Mouse (Mus musculus) hindbrain, postnatal 0 days (tissue): Measurements from ENCODE around the gene Cetn3. TPM values are rescaled to one million over a fixed set of nuclear protein-coding genes. Genes with fewer than 3 reads are reported as not detected.

ENCODE experiments used
- ATAC-seq: fragments of 200-750 bp; cut with Nextera tagmentation; 2 replicates; pipeline ENCODE4 v1.8.0; 2017; ENCODE audit warnings: mild to moderate bottlenecking, moderate TSS enrichment, moderate library complexity
- DNase-seq: peaks from one replicate; pipeline ENCODE4 v3.0.0-alpha.2; 2015; ENCODE audit warnings: low spot score
- H3K27ac ChIP-seq: fragments of 300-500 bp; sonication (generic); 2 replicates; pipeline ENCODE4 v1.5.1; 2014; ENCODE audit warnings: mild to moderate bottlenecking
- H3K27me3 ChIP-seq: fragments of 300-500 bp; sonication (generic); 2 replicates; pipeline ENCODE4 v1.6.1; 2014; ENCODE audit warnings: low read length, mixed read lengths; ENCODE audit not compliant: insufficient read depth
- H3K36me3 ChIP-seq: fragments of 300-500 bp; sonication (generic); 2 replicates; pipeline ENCODE4 v1.6.1; 2014; ENCODE audit warnings: low read length, mixed read lengths; ENCODE audit not compliant: insufficient read depth
- H3K4me1 ChIP-seq: fragments of 300-500 bp; sonication (generic); 2 replicates; pipeline ENCODE4 v1.6.1; 2014; ENCODE audit warnings: antibody characterized with exemption, low read length, mixed read lengths; ENCODE audit not compliant: insufficient read depth
- H3K4me2 ChIP-seq: fragments of 300-500 bp; sonication (generic); 2 replicates; pipeline ENCODE4 v1.6.1; 2014; ENCODE audit warnings: low read depth, mild to moderate bottlenecking, low read length, moderate library complexity, mixed read lengths
- H3K4me3 ChIP-seq: fragments of 300-500 bp; sonication (generic); 2 replicates; pipeline ENCODE4 v1.5.1; 2014; ENCODE audit warnings: low read length
- H3K9ac ChIP-seq: fragments of 300-500 bp; sonication (generic); replicated peaks from 2 replicates; pipeline ENCODE4 v1.6.1; 2014; ENCODE audit warnings: mild to moderate bottlenecking, low read length, moderate library complexity, mixed read lengths
- H3K9me3 ChIP-seq: fragments of 300-500 bp; sonication (generic); 2 replicates; pipeline ENCODE4 v1.6.1; 2016; ENCODE audit warnings: low read length, mixed read lengths
- CTCF ChIP-seq: IDR thresholded peaks from 2 replicates; pipeline ENCODE4 v1.5.1; 2016; ENCODE audit warnings: antibody characterized with exemption, control low read depth, low read depth
- WGBS: fragments of 180-500 bp; shearing (Covaris S2); extraction: QIAGEN DNeasy Blood & Tissue Kit; methylation state at CpG from one replicate; pipeline ENCODE4 v1.1.7; 2014; 5-methylcytosine and 5-hydroxymethylcytosine counted together
- polyA plus RNA-seq: library from polyadenylated mRNA; unstranded; fragments of >200 nt; fragmentation: Nextera tagmentation; extraction: Ambion mirVana; gene quantifications from 2 replicates; pipeline ENCODE4 v1.2.1, GENCODE M21; 2015
- total RNA-seq: library from RNA; depleted of rRNA; stranded (reverse); fragments of >200 nt; gene quantifications from 2 replicates; pipeline ENCODE4 v1.2.3, GENCODE M21; 2014

Gene Cetn3
- total and polyA plus RNA-seq, 2 experiments from 2014 or later, result 42.5 to 318 TPM

DNA sequence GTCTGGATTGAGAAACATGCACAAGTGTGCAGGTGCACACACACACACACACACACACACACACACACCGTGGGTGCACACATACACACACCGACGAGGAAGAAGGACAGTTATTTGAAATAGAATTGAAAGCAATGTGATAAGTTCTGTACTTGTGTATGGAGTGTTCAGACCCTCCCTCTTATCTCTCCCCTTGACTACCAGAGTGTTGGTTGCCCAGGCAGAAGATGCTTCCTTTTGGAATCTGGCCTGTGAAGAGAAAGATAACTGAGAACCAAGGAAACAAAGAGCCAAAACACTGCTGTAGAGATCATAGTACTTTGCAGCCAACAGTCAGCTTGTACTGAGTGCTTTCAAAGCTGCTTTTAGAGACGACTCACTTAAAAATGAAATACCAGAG is 20.8 kb downstream of the Cetn3 start:
- Histone ChIP-seq H3K4me2 (no peak overlapping the region), H3K4me1 (no peaks in the 10 kb centered on the region), H3K27ac (no peak overlapping the region), H3K27me3 (no peaks in the 10 kb centered on the region), H3K36me3 (no peaks in the 10 kb centered on the region), H3K4me3 (no peak overlapping the region), H3K9ac (no peak overlapping the region), H3K9me3 (no peaks in the 10 kb centered on the region)
- ATAC-seq, result no peak
- TF ChIP-seq CTCF, result no peak
- DNase-seq, result no peak
- 82% methylated on average over 4 of the region's 4 CpGs for WGBS

DNA sequence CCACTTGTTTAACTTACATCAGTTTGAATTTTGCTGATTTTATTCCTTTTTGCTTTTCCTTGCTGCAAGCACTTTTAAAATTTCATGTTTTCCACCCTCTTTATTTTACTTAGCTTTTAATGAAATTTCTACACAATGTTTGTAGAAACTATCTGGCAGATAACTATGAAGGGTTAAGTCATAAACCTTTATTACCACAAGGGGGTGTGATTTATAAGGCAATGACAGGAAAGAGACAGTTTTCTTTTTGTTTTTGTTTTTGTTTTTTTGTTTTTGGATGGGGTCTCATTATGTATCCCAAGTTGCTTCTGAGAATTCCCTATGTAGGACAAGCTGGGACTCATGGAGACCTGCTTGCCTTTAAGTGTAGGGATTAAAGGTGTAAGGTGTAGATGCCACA is 39.9 kb downstream of the Cetn3 start:
- peak; percentile 35 for TF ChIP-seq CTCF
- DNase-seq, result no peak

DNA sequence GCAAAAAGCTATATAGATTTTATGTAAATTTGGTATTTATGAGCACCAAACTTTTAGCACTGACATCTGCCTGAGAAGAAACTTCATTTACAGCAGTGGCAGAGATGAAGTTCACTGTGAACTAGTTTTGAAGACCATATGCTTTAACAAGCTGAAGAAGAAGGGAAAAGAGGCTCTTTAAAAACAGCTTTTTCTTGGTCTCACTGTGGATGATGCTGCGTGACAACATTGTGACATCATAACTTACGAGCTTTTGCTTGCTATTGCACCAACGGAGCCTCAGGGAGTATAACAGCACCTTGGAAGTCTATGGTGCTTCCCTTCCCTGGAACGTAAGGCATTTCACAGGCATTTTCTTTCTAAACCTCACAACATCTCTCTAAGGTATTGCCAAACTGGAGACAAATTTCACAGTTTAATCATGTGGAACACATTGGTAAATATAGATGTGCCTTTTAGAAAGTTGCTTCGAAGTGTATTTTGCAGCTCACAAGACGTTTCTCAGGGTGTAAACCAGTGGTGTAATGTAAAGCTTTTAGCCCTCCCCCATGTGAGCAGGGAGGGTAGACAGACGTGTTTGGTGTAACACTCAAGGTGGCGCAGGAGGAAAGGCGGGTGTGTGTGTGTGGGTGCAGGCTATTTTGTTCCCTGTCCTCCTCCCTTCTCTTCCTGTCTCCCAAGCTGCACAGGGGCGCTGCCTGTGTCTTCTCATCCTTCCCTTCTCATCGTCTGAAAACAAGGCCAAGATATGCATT is 41.9 kb downstream of the Cetn3 start:
- Histone ChIP-seq H3K4me1 (no peaks in the 10 kb centered on the region), H3K36me3 (no peaks in the 10 kb centered on the region), H3K9me3 (no peaks in the 10 kb centered on the region), H3K27ac (no peak overlapping the region), H3K4me3 (no peak overlapping the region), H3K27me3 (no peaks in the 10 kb centered on the region), H3K9ac (no peak overlapping the region), H3K4me2 (no peak overlapping the region)
- TF ChIP-seq CTCF, result no peak
- DNase-seq, result no peak
- WGBS, result 73% methylated on average over 11 of the region's 11 CpGs
- no peak for ATAC-seq

More for the DNA sequence above, 39.9 kb downstream of the Cetn3 start:
- H3K36me3 ChIP-seq, result no peaks in the 10 kb centered on the region
- H3K27ac ChIP-seq, result no peak overlapping the region
- H3K4me1 ChIP-seq, result no peaks in the 10 kb centered on the region
- H3K9ac ChIP-seq, result no peak overlapping the region
- no peaks in the 10 kb centered on the region for H3K9me3 ChIP-seq
- no peak overlapping the region for H3K4me2 ChIP-seq
- H3K27me3 ChIP-seq, result no peaks in the 10 kb centered on the region
- H3K4me3 ChIP-seq, result no peak overlapping the region
- ATAC-seq, result no peak

GRCm38 (mm10) chr13:81828486-81828885 is 45.6 kb downstream of the Cetn3 start:
- no peak for TF ChIP-seq CTCF

DNA sequence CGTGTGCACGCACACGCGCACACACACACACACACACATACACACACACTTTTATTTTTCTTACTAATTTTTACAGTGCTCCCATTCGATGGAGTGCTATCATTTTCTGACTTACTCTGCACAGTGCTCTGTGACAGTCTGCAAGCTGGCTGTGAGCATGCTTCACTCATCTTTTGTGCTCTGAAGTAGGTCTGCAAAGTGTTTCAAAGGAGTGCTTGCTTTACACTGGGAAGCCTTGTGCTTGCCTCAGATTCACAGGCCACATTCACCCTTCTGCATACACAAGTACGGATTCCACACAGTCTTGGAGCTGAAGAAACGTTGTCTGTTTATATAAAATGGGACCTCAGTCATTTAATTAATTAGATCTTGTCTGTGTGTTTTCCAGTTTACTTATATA is 49.0 kb downstream of the Cetn3 start:
- Histone ChIP-seq H3K36me3 (no peaks in the 10 kb centered on the region), H3K27ac (no peak overlapping the region), H3K4me2 (no peak overlapping the region), H3K9me3 (no peaks in the 10 kb centered on the region), H3K27me3 (no peaks in the 10 kb centered on the region), H3K4me3 (no peak overlapping the region), H3K9ac (no peak overlapping the region), H3K4me1 (no peaks in the 10 kb centered on the region)
- no peak for TF ChIP-seq CTCF
- DNase-seq, result no peak
- WGBS, result 84% methylated on average over 7 of the region's 7 CpGs
- ATAC-seq, result no peak

More at GRCm38 (mm10) chr13:81828486-81828885, 45.6 kb downstream of the Cetn3 start:
- Histone ChIP-seq H3K9me3 (no peaks in the 10 kb centered on the region), H3K36me3 (no peaks in the 10 kb centered on the region), H3K27me3 (no peaks in the 10 kb centered on the region), H3K4me3 (no peak overlapping the region), H3K27ac (no peak overlapping the region), H3K9ac (no peak overlapping the region), H3K4me1 (no peaks in the 10 kb centered on the region), H3K4me2 (0 out of 2 replicates have a peak overlapping the region, but pooled peaks have one; percentile 25)
- peak; percentile 51; the same call in 1 of the 2 replicates for ATAC-seq
- DNase-seq, result peak; percentile 75
- 17% methylated on average over 6 of the region's 6 CpGs for WGBS

DNA sequence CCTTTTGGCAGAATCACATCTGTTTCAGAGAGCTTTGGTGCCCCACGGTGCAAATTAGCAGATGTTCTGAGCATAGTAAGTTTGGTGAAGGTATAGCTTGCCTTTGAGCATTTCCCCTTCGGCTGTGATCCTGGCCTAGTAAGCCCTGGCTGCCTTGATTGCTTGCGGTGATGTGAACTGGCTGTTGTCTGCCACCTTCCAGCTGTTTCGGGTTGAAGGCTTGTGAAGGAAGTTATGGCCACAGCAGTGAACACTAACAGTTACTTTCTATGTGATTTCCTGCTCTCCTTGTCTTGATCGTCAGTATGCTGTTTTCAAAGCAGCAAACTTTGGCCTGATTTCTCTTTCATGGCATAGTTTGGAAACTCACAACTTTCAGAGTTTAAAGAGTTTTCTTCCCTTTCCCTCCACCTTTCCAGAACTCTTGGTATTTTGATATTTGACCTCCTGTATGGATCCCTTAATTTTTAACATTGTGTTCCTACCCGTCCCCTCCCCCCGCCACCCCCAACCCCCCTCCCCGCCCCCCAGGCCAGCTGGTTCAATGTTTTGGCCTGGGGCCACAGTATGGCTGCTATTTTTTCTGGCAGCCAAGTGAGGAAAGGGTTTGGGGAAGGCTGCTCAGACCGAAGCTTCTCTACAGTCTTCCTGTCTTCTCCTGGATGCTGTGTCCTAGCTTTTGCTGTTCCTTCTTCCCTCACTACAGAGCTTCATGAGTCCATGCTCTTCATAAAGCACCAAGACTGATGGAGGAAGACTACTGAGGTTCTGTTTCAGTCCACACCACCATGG is 53.7 kb downstream of the Cetn3 start:
- H3K27me3 ChIP-seq, result no peaks in the 10 kb centered on the region
- ATAC-seq, result no peak
- no peak overlapping the region for H3K4me2 ChIP-seq
- no peak for TF ChIP-seq CTCF
- no peaks in the 10 kb centered on the region for H3K4me1 ChIP-seq
- H3K9ac ChIP-seq, result no peak overlapping the region
- H3K27ac ChIP-seq, result no peak overlapping the region
- H3K4me3 ChIP-seq, result no peak overlapping the region
- H3K9me3 ChIP-seq, result no peaks in the 10 kb centered on the region
- no peak for DNase-seq
- 73% methylated on average over 9 of the region's 9 CpGs for WGBS
- H3K36me3 ChIP-seq, result no peaks in the 10 kb centered on the region
